Mouse (Mus musculus) adrenal gland, adult 8-10 months (tissue): ENCODE data around the gene Anapc11. TPM values are rescaled to one million over a fixed set of nuclear protein-coding genes. Genes with fewer than 3 reads are reported as not detected.
A peak's percentile ranks its signal among the peaks of the same experiment; 100 is the strongest.
"Not testable (repeated sequence)": the region's sequence is repeated elsewhere in the genome, so short reads cannot be mapped to it uniquely, and the experiment has no call there.

Experiments
- DNase-seq: peaks from one replicate; pipeline ENCODE4 v3.0.0; 2022
- total RNA-seq, 4 experiments: library from RNA; stranded (reverse); gene quantifications; 2 replicates each; pipeline ENCODE4 v1.2.4; 2022

The Anapc11 gene
- 100 to 1,000 TPM in 2 of 4 experiments, 10 to 100 TPM in 2; 90.3 to 112 (median 98.6) TPM for total RNA-seq

DNA sequence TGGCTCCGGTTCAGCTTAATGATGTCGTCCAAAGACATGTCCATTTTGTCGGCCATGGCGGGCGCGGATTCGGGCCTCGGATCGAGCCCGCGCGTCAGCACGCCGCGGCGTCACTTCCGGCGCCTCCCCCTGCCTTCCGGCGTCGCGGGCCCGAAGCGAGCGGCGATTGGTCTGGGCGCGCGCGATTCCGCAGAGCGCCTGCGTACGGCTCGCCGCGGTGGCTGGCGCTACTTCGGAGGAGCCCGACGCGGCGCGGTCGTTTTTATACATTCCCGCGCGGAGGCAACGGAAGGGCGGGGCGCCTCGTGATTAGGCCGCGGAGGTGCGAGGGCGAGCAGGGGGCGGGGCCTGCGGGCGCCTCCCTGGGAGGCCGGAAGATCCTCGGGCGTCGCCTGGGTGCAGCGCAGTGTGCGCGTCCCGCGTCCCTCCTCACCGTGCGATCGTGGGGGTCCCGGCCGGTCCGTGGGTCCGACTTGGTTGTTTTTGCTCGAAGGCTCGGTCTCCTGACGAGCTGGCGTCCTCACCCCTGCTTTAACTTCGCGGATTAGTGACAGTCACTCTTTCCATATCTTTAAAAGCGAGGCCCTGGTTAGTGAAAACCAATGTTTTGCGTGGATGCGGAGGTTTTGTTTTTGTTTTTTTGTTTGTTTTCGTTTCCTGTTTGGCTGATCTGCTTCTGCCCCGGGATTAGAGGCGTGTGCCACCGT lies at the start of gene Anapc11, which contains the start of gene Alyref:
Gene Anapc11, plus strand, starts transcription at position 139 of the 707 bp plus-strand sequence.
Gene Alyref, minus strand, starts transcription at position 83 of the 707 bp plus-strand sequence.
- peak; percentile 89 for DNase-seq

- no peak for DNase-seq
Measured at GRCm38 (mm10) chr11:120548786-120549167, 49.4 kb upstream of the Anapc11 start.

GRCm38 (mm10) chr11:120549168-120549945 lies 48.9 kb upstream of the Anapc11 start, which contains the start of gene Mcrip1:
Gene Mcrip1 (minus strand): TSS chr11:120549727.
- peak; percentile 90 for DNase-seq

GRCm38 (mm10) chr11:120549986-120550809 lies 48.0 kb upstream of the Anapc11 start:
- DNase-seq: no peak

GRCm38 (mm10) chr11:120550810-120551440 lies 47.3 kb upstream of the Anapc11 start, which contains the start of gene Ppp1r27:
Gene Ppp1r27 (minus strand): TSS chr11:120551132.
- no peak for DNase-seq

GRCm38 (mm10) chr11:120552736-120553135 lies 45.5 kb upstream of the Anapc11 start:
- no peak for DNase-seq

- peak; percentile 67 for DNase-seq
Measured at GRCm38 (mm10) chr11:120554834-120555233, 43.4 kb upstream of the Anapc11 start.

DNA sequence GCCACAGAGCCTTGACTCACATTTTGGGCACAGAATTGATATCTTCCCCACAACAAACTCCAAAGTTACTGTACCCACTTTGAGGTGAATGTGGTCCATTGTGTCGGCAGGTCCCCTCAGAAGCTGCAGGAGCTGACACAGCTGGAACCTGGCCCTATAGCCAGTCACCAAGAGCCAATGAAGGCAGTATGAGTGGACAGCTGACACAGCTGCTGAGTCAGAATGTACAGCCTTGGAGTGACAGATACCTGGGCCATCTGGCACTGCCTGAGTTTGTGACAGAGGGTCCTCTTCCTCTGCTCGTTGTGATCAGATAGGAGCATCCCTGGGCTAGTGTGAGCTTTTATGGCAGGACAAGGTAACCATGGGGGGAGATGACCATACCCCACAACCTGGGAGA lies 43.0 kb upstream of the Anapc11 start:
- DNase-seq: peak; percentile 67

DNA sequence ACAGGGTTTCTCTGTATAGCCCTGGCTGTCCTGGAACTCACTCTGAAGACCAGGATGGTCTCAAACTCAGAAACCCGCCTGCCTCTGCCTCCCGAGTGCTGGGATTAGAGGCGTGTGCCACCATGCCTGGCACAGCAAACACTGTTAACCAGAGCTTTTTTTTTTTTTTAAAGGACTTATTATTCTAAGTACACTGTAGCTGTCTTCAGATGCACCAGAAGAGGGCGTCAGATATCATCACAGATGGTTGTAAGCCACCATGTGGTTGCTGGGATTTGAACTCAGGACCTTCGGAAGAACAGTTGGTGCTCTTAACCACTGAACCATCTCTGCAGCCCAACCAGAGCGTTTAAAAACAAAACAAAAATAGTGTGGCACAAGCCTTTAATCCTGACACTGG lies 39.4 kb upstream of the Anapc11 start:
- DNase-seq: not testable (repeated sequence)

- no peak for DNase-seq
Measured at GRCm38 (mm10) chr11:120560952-120561728, 37.1 kb upstream of the Anapc11 start.

DNA sequence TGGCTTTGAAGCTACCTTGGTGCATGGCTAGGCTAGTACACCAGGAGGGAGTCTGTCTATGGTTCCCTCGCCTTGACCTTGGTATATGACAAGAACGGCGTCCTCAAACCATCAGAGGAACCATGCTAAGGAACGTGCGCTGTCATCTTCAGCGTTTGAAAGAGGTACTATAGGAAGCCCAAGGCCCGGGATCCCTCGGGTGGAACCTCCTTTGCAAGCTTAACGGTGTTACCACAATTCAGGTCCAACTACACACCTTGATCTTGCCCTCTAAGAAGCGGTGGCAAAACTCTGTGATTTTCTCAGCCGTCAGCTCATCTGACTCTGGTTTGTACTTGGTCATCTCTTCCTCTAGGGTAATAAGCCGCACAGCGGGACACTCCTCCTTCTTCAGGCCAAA lies 35.3 kb upstream of the Anapc11 start:
- no peak for DNase-seq

GRCm38 (mm10) chr11:120565114-120565513 lies 33.1 kb upstream of the Anapc11 start:
- DNase-seq: no peak

DNA sequence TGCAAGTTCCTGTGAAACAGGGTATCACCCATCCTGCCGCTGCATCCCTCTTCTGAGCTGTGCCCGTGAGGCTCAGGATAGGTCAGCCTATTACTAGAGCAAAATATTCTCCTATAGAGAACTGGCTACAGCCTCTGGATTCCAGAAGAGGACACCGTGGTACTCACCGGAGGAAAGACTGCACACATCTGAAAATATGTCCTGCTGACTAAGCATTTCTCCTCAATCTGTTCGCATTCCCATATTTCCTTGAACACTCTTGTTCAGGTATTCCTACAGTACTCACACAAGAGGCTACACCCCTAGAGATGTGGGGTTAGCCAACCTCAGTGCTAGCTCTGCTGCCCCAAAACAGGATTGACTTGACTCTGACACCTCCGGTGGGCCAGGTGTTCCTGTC lies 29.9 kb upstream of the Anapc11 start:
- DNase-seq: no peak

DNA sequence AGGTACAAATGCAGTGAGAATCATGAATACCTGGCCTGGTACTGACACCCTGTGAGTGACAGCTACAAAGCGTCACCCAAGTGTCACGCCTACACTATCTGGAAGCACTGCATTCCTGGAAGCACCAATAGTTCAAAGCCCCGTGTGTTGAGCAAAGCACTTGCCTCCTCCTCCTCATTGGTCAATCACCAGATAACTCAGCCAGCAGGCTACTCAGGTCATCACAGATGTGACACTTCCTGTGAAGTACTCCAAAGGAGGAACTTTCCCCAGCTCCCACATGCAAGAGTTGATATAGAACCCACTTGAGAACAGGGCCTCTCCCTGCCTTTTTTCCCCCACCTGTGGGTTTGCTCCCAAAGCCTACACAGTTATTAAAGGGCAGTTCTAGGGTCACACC lies 27.1 kb upstream of the Anapc11 start:
- DNase-seq: no peak

DNA sequence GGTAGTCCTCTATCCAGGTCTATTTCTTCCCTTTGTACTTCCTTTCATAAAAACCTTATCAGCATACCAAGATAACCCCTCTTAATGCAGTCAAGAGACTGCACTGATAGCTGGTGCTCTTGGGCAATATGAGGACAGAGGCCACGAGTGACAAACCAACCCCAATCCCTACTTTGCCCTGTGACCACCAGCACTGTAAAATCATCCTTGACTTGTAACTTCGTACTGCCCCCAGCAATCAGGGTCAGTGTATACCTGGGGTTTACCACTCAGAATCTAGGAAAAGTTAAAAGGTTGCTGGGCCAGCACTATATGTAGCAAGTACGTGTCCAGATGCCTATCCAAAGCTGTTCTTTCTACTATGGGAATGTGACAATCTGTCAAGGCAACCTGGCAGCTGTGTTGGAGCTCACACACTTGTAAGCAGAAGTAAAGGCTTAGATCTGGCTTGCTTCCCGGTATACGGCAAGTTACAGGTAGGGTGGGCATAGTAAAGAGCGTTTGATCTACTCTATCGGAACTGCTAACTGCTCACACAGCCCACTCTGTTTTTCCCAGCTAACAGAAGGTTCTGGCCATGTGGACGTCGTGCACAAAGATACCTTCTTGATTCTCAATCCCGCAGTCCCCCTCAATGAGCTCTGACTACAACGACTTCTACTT lies 26.3 kb upstream of the Anapc11 start:
- DNase-seq: no peak

GRCm38 (mm10) chr11:120572417-120572751 lies 25.8 kb upstream of the Anapc11 start:
- no peak for DNase-seq

DNA sequence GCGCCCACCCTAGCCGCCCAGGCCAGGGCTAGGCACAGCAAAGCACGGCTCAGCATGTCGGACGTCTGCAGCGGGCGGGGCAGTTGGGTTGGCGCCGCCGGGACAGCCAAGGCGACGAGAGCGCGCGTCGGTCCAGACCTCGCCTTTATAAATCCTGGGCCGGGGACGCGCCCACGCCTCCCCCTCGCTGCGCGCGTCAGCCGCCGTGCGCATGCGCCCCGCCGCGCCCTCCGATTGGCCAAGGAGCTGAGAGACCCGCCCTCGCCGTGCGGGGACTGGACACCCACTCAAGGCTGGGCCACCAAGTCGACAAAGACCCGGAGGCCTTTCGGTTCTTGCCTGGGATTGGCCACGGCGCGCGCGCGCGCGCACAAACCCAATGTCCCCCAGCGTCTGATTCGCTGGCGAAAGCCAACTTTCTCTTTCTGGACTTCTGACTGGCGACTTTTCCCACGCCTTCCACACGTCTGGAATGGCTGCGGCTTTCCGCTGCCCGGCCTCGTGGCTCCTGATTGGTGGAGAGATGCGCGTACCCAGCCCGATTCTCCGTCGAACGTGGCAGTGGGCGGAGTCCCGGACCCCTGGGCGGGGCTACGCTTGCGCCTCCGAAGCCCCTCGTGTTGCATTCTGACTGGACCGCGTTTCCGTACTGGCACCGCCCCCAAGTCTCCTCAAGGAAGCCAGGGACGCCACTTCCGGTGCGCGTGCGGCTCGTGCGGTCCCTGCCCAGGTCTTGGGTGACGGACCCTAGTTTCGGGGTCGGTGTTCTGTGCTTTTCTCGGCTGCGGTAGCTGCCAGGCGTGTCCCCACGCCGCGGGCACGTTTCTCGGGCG lies 25.3 kb upstream of the Anapc11 start, which contains the start of gene P4hb:
Gene P4hb, minus strand, starts transcription at position 502 of the 833 bp plus-strand sequence.
- peak; percentile 100 for DNase-seq

DNA sequence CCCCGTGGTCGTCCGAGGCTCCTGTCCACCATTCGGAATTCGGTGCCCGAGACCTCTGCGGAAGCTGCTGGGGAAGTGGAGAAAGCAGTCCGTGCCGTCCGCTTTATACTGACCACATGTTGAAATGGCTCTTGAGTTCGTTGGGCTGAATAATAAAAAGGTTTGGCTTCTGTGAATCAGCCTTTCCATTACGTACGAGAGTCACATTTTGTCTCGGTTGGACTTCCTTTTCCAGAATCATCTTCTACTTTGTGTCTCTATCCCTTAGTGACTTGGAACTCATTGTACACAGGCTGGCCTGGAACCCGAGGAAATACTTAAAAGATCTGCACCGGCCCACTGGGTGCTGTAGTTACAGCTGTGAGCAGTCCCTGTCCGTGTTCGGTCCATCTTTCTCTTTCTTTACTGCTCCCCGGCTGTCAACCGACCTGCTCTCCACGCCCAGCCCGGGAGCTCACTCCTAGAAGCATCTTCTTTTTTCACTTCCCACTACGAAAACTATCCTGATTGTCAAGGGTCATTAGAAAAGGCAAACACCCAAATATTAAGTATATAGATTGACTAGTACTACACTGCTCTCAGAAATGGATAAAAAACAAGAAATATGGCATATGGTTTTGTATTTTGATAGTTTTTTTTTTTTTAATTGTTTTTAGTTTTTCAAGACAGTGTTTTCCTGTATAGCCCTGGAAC lies 24.5 kb upstream of the Anapc11 start:
- no peak for DNase-seq

GRCm38 (mm10) chr11:120574278-120574600 lies 24.0 kb upstream of the Anapc11 start:
- DNase-seq: no peak
